Mouse (Mus musculus) urinary bladder, postnatal 4 days (tissue): Measurements from ENCODE around the gene Dgki.

Experiments
- DNase-seq, 2 experiments: peaks; one replicate each; pipeline ENCODE4 v3.0.0; 2021 to 2022; ENCODE audit warnings: low spot score in 2 of 2

The Dgki gene

DNA sequence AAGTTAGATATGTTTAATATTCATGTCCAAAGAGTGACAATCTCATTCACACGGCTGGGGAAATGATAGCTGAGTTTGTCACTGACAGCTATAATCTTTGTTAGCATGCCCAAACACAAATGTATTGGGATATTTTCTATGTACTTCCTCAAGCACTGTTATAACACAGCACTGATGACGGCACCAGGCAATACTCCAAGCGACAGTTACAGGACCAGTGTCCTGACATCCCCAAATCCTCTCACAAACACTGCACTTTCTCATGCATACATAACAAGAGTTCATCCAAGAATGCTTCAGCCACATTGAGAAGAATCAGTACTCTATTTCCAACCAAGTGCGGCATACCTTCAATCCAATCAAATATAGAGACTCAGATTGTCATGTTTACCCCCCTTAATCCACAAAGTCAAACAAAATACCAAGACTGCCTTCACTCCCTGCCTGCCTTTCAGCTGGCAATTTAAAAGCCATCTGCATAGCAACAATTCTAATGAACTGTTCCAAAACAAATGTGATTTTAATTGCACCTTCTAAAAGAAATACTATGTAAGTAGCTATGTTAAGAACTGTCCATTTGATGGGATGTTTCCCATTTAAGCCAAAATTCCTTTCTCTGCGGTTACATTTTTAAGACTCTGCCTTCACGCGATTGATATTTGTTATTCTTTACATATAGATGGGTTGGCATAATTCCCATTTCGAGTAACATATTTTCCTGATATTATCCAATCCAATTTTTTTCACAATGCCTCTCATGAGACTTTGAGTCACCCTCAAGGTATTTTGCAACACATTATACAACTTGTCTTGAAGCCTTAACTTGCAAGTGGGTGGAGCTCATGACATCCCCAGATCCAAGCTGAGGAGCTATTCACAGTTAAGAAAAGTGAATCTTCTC lies 273.4 kb downstream of the Dgki start:
- DNase-seq = no peak

DNA sequence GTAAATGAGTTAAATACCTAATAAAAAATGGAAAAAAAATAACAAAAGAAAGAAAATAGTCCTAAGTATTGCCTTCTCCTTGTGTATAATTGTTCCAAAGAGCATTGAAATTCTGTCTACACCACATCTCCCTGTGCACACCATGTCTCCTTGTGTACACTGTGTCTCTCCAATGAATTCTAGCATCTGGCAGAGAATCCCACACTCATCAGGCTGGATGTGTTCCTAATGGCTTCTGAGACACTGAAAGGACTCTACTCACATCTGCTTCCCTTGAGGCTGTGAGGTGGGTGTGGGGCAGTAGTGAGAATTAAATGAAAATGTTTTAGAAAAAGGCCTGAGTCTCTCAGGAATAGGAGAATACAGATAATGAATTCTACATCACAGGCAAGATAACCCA lies 283.9 kb downstream of the Dgki start:
- no peak for DNase-seq

DNA sequence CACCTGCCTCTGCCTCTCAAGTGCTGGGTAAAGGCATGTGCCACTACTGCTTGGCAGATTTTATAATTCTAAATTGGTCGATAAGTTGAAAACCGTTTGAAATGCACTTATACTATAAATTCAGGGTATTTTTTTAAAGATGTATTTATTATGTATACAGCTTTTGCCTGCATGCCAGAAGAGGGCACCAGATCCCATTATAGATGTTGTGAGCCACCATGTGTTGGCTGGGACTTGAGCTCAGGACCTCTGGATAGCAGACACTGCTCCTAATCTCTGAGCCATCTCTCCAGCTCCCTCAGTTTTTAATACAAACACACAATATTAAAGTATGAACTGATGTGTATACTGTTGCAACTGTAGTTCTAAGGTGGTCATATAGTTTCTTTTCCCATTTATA lies 288.4 kb downstream of the Dgki start:
- DNase-seq = no peak

DNA sequence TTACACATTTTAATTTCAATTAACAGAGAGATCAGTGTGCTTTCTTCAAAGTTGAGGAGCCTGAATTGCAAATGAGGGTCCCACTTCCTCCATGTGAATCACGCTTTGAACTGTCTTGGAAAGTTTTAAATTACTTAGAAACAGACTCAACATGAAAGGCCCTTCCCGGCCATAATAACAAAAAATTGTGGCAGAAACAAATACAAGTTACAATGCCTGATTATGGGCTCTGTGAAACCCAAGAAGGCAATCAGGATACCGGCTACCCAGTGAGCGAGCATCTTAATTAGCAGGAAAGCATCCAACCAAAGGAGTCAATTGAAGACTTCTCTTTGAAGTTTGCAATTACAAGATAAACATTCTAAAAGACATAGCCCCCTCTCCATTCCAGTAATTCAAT lies 292.4 kb downstream of the Dgki start:
- DNase-seq = no peak

DNA sequence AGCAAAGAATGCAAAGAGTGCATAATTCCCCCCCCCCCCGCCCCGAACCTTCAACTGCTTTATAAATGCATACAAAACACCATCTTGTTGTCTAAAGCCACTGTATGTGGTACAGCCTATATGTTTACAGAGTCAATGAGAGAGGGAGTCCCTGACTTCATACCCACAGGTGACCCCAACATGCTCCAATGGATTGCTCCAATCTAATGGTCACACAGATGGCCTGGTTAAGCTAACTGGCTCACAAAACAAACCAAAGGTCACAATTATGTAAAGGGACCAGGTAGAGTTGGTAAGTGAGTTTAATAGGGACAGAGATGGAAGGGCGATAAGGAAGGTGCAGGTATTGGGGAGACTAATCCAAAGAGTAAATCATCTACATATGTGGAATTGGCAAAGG lies 295.1 kb downstream of the Dgki start:
- DNase-seq = no peak

DNA sequence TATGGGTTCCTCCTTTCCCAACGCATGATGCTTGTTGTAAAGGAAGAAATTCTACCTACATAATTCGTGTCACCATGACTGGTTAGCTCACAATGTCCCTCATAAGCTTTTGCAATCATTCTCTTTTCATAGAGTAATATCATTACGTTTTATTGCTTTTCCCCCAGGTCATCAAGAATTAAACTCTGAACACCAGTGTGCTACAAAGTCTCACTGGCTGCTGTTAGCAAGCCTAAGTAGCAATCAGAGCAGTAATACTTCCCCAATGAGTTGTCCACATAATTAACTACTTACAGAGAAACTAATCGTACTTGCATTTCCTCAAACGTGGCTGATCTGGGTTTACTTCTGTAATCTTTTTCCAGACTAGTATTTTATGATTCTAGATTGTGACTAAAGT lies 296.7 kb downstream of the Dgki start:
- DNase-seq = no peak

DNA sequence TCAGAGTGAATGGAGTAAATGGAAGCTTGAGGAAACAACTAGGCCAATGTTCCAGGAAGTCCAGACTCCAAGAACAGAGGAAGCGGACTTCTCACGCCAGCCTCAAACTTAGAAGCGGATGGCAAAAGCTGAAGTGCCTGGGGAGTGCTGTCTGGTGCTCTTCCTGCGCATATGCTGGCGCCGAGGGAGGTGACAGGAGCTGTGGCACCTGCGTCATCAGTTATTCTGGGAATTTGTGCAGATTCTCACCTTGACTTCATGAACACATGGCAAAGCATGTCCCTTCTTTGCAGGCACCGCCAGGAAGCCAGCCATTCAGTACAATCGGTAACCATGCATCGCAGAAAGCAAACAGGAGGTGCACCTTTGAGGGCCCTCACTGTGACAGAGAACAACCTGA lies 301.0 kb downstream of the Dgki start:
- no peak for DNase-seq

DNA sequence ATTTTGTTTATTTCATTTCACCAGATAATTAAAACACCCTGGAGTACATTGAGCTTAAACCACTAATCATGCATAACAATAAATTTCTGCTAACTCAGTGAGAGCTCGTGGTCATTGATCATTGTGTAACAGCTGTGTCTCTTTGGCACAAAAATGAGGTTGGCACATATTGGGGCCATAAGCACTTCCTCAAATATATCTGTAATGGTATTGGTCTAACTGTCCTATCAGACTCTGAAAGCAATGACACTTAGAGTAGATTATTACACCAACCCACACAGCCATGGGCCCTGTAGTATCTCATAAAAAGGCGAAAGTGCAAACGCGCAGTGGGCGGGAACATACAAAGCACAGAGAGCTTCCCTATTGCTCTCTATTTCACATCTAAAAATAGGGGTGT lies 305.7 kb downstream of the Dgki start:
- no peak for DNase-seq

DNA sequence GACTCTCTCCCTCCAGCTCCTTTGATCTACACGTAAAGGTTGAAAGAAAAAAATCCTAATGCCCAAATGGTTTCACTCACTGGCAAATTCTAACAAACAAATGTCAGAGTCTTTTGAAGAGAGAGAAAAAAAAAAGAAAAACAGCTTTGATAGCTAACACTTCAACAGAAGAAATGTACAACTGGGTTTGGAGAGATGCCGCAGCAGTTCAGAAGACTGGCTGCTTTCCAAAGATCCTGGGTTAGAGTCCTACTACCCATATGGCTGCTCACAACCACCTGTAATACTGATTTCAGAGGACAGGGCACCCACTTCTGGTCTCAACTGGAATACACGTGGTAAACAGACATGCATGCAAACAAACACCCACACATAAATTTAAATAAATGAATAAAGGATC lies 309.8 kb downstream of the Dgki start:
- DNase-seq = no peak

DNA sequence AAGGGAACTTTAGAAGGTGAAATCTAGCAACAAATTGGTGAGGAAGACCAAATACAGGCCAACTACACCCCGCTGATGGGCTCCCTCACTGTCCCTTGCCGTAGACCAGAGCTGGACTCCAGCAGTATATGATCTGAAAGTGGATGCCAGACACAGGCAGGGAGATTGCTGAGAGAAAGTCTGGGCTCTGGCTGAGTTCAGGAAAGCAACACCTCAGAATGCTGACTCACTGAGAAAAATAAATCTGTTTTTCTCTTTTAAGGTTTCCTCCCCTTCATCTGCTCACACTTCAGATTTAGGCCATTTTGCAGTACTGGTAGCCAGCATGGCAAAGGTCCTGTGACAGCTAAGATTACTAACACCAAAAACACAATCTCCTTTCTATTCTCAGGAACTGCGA lies 311.2 kb downstream of the Dgki start:
- no peak for DNase-seq

DNA sequence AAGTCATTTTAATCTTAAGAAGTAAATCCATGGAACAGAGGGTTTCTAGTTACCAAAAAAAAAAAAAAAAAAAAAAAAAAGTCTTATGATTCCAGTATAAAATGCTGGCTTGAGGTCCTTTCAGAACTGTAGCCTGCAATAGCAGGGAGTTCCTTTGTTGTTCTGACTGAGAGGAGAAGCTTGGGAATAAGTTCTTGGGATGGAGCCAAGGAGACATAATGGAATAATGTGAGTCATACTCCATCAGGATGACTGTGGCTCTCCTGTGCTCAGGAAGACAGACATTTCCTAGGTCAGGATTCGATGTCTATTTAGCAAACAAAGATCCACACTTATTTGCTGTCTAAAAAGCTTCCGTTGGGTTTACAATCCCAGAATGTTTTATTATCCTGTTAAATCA lies 318.3 kb downstream of the Dgki start:
- no peak for DNase-seq

DNA sequence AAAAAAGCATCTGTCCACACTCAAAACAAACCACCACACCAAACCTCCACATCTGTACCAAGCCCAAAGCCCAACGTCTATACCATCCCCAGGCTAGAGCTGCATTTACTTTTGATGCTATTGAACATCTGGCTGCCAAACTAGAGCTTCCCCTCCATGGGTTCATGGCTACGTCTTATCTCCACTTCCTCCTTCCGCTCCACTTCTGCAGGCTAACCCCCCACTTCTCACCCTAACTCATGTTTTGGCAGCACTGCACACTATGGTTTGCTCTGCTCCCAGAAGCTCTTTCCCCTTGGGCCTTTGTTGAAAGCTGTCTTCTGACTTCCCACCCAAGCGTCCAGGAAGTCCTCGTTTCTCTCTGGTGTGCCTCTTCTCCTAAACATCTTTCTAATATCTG lies 319.5 kb downstream of the Dgki start:
- DNase-seq = no peak

DNA sequence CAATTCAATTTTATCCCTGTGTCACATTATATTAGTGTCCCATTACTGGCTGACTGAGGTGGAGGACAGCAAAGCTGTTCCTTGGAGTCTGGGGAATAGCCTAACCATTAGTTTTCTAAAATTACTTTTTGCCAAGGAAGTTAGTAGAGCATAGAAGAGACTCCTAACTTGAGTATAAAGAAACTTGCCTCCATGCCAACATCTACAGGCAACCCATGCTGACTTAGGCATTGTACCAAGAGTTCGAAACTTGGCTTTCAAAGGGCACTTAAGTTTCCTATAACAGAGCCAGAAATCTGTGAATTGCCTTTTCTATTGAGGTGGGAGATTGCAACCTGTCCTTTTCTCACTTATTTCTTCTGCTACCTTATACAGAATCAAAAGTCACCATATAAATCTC lies 321.8 kb downstream of the Dgki start:
- no peak for DNase-seq

DNA sequence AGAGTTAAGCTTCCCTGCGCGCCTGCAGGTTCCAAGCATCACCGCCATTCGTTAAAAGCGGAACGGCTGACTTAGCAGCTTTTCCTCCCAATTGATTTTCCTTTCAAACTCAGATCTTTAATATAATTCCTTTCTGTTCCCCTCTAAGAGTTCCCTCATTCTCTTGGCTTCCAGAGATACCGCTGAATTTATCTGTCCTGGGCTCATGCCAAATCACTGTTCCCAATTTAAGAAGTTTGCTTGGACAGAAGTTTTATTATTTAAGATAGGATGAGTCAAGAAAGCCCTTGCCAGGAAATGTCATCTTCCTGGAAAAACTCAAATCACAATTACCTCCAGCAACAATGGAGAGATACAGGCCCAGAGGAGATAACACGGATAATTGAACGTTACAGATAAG lies 326.9 kb downstream of the Dgki start:
- no peak for DNase-seq

DNA sequence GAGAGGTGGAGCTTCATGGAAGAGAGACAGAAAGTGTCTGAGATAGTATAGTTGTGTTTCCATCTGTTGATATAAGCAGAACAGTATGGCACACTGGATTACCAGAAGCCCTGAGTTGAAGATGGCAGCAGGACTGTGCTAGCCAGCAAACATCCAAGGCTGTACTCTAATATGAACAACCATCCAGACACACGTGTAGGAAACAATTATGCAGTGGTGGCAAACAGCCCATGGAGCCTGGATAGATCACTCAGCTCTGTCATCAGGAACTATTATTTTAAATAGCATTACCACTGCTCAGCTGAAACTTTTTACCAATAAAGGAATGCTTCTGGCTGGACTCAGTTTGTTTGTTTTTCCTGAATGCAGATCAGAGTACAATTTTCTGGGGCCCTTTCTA lies 327.5 kb downstream of the Dgki start:
- DNase-seq = no peak

DNA sequence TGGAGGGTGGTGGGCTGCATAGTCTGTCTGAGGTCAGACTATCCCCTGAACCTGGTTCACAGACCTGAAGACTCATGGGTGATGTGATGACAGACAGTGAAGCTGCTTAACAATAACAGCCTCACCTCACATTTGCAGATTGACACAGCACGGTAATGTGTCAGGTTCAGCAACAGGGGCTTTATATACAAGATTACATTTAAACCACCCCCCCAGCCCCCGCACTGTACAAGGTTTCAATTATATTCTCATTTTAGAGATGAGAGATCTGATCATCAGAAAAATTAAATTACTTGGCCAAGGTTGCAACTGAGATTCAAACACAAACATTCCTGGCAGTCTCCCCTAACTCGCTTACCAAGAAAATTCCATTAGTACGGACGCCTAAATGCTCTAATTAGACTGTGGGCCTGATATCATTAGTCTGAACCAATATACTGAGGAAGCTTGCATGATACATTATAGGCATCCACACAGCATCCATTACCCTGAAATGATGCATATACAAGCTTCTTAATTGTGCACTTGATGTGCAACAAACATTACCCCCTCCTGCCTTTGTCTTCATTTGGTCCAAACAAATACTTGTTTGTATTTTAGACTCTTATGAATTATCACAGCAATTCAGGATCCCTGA lies 330.6 kb downstream of the Dgki start:
- DNase-seq = no peak

DNA sequence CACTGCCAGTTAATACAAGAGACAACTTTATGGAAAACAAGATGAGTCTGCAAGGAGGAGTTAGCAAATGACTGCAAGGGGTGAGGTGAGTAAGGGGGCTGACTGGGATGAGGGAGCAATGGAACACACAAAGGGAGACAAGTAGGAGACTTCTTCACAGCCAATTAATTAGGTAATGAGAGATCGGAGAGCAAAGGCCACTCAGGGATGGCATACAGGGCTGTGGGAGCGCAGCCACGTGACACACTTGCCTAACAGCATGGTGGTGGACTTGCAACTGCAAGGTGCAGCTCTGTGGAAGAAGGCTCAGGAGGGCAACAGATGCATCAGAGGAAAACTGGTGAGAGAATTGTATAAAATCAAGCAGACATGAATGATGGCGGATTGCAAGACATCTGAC lies 339.3 kb downstream of the Dgki start:
- no peak for DNase-seq

DNA sequence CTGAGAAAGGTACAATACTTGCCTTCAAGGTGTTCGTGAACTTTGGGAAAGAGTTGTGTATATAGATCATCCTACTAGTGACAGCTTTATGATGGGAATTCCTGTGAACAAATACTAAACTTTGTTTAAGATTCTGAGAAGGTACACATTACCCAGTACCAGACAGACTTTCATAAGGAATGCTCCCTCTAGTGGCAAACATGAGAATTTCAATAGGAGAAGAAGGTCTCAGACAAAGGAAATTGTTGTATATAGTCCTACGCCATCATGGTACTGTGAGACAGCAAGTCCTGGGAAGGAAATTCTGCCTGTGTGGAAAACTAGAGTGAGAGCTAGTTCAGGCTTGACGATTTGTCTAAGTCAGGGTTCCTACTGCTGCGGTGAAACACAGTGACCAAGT lies 344.7 kb downstream of the Dgki start:
- DNase-seq = no peak

DNA sequence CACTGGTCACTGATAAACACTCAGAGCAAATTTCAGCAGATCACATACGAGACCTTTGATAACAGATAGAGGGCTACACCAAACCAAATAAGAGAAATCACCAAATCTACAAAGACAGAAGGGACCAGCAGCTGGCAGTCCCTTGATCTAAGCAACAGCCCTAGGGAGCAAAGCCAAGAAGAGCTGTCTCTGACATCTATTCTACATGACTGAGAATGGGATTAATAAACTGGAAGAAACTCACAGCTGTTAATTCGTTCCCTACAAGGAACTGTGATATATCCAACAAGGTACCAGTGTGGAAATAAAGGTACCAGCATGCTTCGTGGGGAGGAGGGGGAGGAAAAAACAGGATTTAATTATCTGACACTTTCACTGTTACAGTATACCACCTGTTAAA lies 349.3 kb downstream of the Dgki start:
- DNase-seq = no peak

DNA sequence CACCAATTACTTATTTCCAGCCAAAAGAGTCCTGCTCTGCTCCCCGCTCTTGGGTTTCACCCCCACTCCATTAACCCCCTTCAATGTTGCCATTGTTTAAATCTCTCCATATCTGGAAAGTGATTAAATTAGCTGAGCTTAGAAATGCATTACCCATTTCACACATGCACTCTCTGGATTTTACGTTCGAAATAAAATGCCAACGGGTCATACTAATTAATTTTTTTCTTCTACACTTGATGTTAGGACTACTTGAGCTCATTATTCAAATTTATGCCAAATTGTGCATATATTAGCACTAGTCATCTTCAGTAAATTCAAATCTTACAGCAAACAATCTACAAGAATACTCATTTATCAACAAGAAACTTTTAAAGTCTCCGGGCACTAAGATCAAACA lies 352.1 kb downstream of the Dgki start:
- DNase-seq = no peak

DNA sequence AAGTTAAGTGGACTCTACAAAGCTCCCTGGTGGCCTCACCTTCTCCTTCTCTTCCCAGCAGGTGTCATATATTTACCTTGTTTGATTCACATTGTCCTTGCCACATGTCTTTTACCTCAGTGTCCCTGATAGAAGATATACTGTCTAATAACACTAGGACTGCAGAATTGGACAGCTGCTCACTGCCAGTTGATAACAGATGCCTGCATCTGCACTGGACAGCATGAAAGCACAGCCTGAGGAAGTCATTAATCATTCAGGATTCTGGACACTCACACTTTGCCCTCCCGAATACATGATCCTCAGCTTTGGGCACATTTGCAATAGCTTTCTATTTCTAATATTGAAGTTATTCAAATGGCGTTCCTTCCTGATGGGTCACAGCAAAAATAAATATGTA lies 362.5 kb downstream of the Dgki start:
- no peak for DNase-seq

DNA sequence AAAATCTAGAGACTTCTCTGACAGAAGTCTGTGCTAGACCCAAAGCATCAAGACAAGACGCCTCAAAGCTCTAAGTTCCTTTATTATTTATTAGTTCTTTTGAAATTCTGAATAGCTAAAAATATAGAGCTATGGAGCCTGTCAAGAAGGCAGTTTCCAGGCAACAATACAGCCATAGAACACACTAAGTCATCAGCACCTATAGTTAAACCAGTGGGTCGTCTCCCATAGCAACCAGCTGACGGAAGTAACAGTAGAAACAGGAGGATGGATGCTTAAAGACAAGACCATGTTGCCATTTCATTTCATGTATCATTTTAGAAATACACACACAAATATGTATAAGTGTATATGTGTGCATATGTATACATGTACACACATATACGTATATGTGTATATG lies 363.2 kb downstream of the Dgki start:
- no peak for DNase-seq

DNA sequence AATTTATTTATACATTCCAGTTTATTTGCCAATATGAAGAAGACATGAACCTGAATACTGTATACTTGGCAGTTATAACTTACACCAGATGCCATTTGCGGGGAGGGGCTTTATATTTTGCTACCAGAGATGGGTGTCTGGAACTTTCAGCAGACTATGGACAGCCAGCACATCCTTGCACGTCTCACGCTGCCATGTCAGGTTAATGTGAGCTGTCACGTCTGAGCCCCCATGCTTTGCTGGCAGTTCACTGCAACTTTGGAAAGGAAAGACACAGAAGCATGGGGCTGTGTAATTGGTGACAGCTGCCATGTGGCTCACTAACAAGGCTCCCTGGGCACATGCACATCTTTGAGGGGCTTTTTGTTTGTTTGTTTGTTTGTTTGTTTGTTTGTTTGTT lies 368.5 kb downstream of the Dgki start:
- DNase-seq = no peak

DNA sequence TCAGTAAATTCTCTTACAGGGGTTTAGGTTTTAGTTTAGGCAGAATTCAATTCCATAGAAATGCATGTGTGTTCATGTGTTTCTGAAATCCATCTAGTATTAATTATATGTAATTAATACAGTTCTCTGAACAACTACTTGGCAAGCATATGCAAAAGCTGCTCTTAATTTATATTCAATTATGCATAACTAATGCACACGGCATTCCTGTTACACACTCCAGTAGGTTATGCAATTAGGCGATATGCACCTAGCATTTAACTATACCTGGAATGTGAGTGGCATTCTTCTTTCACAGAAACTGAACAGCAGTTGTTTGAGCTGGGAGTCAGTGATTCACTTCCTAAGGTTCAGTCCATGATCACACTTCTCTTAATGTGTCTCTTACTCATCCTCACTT lies 370.2 kb downstream of the Dgki start:
- no peak for DNase-seq
